Mouse (Mus musculus): ENCODE data around the gene Zbtb14. TPM values are rescaled to one million over a fixed set of nuclear protein-coding genes. Genes with fewer than 3 reads are reported as not detected.

Zbtb14 gene
- 10 to 100 TPM; 13.7 to 13.9 TPM for polyA plus RNA-seq (2017; shearing (Covaris generic))

DNA sequence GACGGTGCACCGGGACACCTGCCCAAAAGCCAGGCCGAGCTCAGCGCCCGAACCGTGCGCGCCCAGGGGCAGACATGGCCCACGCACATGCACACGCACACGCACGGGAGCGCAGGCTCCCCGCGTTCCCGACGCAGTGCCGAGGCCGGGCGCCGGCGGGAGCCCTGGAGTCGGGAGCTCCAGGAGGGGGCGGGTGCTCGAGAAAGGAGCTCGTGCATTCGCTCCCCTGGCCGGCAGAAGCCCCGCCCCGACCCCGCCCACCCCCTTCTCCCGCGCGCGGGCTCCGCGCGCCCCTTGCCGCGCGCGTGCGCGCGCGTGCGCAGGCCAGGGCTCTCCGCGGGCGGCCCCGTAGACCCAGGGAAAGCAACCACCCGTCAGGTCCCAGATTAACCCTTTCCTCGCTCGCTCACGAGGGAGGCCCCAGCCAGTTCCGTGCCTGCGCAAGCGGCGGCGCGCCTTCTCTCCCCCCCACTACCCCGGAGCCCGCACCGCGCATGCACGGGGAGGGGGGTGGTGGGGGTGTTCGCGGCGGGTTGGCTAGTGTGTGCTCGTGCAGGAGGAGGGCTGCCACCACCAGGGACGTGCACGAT, at the start of gene Zbtb14:
TSS of gene Zbtb14 (plus strand) at position 540 of the 590 bp plus-strand sequence.
- peak; percentile 68 for ATAC-seq

DNA sequence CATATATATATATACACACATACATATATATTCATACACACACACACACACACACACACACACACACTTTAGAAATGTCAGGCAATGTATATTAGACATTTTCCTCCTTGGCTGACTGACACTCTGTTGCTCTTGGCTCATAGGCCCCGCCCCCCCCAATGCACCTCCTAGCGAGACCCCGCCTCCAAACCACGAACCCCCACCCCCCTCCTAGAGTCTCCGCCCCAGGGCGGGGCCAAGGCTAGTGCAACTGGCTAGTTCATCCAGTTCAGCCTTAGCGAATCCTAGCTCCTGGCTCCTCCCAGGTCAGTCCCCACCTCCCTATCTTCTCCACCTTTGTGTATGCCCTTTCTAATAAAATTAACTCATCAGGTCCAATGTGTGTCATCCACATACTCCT, 36.8 kb upstream of the Zbtb14 start:
- no peak for ATAC-seq

DNA sequence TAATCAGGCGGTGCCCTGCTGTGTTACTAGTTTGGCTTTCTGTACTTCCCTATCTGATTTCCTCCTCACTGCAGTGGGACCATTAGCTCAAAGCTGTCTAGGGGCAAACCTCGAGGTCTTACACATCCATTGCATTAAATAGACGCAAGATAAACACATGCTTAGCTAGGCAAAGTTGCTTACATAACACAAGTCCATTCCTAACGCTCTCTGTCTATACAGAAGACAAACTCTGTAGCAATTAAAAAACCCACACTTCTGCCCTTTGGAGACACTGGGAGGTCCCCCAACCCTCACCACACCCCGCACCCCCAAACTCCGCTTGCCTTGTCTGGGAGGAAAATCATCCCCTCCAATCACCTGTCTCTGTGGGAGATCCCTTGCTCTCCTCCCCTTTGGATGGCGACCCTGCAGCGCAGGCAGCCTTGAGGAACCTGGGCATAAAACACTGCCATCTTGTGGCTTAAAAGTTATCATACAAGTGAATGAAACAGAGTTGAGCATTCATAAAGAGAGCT, 33.8 kb upstream of the Zbtb14 start:
- ATAC-seq = no peak

DNA sequence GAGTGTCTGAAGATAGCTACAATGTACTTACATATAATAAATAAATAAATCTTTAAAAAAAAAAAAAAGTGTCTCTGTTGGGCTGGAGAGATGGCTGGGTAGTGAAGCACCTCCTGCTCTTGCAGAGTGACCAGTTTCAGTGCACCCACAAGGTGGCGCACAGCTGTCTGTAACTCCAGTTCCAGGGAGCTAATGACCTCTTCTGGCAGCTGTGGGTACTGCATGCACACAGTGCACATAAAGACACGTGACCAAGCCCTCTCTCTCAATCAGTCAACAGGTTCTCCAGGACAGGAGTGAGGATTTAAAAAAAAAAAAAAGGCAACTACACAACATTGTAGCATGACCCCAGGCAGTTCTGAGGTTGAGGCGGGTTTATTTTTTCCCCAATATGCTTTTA, 17.8 kb upstream of the Zbtb14 start:
- ATAC-seq = peak; percentile 43

DNA sequence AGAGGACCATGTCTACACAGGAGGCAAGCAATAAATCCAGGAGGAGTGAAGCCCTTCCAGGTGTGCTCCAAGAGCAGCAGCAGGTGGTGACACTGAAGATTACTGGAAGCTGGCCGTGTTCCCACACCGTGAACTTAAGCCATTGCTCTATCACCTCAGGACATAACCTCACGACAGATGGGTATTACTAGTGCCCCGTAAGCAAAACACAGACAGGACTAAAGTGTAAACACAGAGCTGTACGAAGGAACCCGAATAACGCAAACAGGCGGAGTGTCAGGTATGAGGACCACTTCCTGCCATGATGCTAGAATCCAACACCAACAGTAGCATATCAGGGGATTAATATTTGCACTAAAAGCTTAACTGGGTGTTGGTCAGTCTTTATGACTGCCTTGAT, 2.0 kb upstream of the Zbtb14 start:
- ATAC-seq = no peak

DNA sequence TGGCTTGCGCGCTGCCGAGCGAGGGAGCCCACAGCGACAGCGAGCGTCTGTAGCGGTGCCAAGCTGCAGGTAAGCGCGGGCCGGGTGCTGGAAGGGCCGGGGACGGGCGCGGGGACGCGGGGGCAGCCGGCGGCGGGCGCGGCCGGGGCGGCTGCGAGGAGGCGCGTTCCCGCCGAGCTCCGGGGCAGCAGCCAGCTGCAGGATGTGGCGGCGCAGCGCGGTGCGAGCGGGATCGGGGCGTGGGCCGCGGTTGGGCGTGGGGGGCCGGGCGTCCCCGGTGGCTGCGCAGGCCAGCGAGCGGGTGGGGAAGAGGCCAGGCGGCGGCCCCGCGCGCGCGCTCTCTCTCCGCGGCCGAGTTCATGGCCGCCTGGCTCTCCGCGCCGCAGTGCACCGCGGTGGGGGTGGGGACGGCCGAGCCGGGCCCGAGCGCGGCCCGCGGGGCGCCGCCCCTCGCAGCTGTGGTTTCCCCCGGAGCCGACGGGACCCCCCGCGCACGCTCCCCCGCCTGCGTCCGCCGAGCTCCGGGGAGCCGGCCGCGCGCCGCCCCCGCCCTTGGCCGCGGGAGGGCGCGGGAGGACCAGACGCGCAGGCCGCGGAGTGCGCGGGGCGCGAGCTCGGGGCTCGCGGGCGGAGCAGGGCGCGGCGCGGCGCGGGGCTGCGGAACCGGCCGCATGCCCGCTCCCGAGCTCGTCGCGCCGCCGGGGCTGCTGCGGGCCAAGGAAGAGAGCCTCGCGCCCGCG, 521 bp downstream of the Zbtb14 start:
- ATAC-seq = peak; percentile 40

DNA sequence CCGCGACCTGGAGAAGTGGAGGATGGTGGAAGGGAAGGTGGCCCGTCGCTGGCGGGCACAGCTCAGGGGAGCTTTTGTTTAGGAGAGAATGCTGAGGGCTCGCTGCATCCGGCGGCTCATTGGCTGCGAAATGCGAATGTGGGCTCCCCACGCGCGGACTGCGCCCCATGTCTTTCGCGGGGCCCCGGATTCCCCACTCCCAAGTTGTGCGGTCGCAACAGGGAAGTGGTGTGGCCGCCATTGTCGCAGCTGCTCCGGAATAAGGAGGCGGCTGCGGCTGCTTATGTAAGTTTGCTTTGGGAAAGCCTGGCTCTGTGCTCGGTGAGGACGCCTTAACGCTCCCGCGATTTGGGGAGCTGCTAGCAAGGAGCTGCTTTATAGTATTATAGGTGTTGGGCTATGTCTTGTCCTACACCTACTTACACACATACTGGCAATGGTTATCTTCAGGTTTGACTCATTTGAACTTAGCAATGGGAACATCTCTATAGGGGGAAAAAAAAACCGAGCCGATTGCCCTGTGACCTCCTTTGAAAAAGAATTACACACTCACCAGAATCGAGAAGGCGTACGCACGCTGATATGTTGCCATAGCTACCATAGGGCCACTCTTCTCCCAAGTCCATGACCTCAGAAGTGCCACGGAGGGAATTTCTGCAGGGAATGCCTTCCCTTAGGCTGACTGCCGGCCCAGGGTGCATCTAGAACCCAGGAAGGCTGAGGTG, 1.3 kb downstream of the Zbtb14 start:
- ATAC-seq = peak; percentile 5

DNA sequence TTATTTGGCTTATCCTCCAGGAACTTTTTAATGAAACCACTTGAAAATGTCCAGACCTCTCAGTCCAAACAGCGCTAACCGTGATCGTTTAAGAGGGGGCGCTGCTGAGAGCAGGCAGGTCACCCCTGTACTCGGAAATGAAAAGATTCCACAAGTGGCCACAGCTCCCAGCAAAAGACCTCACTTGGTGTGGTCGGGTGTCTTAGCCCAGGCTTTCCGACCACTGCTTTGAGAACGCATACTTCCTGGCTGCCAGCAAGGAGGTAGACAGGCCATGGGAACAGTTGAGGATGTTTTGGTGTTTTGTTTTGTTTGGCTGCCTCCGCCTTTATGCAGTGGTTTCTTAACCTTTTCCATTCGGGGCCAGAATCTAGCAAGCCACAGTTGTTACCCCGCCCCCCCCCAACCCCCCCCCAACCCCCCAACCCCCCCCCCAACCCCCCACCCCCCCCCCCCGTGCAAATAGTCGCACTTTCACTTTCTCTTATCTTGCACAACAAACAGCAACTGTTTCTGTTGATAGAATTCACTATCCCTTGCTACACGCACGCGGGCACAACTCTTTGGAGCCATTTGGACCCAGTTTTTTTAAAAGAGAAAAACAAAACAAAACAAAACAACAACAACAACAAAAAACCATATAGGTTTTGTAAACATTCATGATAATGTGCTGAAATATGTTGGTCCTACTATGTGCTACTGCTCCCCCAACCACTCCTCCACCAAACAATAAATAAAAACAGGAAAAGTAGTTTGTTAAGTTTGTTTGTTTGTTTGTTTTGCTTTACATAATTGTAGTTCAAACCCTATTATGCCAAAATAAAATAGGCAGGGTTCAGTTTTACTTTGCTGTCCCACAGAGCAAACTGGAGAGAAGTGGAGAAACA, 13.5 kb downstream of the Zbtb14 start:
- ATAC-seq = peak; percentile 65

DNA sequence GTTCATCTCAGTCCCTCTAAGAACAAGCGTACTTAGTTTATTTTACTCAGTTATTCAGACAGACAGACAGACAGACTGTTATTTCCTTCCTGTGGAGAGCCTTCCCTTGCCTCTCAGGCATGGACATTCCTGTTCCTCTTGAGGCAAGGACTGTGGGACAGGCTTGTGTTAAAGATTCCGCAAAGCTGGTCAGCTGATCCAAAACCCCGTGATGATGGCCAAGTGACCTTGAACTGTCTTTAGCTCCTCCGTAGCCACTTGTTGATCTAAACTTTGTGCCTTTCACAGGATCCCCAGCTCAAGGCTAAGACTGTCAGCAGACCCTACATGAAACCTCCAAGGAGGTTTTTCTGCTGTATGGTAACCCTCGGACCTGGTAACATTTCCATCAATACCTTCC, 14.3 kb downstream of the Zbtb14 start:
- no peak for ATAC-seq

DNA sequence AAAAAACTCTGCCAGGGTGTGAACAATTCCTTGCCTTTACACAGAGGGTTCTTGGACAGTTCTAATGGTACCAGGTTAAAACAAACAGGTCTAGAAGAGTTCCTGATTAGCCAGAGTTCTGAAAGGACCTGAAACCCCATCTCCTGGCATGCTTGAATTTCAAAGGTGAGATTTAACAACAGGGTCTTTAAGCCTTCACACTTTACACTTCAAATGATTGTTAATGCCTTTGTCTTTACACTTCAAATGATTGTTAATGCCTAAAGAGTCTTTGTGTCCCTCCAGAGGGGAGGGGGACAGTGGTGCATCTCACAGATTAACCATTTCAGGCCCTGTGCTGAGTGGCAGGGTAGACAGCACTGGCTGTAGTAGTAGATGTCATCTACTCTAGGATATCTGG, 15.2 kb downstream of the Zbtb14 start:
- ATAC-seq = no peak

DNA sequence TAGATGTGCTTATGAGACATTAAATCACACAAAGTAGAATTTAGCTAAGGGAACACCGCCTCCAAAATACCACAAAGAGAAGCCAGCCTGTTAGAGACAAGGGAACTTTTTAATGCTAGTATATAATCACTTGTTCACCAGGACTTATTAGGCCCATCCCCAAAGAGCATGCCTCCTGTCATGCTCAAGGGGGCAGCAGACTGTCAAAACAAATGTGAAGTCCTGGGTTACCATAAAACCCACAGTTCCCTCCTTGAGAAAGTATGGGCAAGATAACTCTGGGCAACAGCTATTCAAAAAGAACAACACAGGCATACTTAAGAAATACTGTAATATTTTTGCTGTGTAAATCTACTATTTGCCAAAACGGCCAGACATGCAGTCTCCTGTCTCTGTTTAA, 18.3 kb downstream of the Zbtb14 start:
- peak; percentile 72 for ATAC-seq

DNA sequence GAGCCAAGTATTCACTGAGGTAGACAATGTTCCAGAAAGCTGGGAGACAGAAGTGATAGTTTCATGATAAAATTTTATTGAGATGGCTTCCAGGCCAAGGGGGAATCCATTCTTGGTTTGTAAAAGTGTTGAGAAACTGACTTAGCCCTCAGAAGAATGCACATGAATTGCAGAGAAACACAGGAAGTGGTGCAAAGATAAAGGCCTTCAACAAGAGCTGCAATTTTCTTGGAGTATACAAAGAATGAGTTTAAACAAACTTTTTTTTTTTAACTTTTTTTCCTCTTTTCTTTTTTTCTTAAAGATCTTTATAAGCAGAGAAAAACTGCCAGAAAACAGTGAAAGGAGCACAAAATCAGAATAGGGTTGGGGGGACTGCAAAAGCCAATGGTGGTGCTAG, 33.3 kb downstream of the Zbtb14 start:
- no peak for ATAC-seq

DNA sequence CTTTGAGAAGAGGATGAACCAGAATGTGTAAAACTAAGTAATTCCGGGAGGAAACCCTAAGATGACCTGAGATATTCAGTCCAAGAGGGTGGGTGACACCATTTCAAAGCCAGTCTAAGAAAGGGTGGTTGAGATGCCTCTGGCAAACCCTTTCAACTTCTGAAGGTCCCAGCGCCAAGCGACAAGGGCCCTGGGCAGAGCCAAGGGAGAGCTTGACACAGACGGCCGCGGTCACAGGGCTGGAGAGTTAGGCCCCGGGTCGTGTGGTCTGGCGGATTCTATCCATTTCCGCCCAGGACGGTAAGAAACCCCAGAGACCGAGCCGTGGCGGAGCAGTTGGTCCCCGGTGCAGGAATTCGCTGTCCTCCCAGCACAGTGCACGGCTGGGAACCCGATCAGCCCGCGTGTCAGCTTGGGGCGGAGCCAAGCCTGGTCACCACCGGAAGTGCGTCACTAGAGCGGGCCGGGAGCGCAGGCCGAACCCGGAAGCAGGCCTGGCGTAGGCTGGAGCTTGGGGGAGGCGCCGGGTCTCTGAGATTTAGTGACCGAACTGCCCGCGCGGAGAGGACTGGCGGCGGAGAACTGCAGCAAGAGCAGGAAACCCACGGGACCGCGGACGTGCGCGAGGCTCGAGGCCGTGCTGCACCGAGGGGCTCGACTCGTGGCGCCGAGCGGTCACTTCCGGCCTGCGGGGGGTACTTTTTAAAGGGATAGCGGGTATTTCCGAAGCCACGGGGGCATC, 34.2 kb downstream of the Zbtb14 start:
- peak; percentile 94 for ATAC-seq

DNA sequence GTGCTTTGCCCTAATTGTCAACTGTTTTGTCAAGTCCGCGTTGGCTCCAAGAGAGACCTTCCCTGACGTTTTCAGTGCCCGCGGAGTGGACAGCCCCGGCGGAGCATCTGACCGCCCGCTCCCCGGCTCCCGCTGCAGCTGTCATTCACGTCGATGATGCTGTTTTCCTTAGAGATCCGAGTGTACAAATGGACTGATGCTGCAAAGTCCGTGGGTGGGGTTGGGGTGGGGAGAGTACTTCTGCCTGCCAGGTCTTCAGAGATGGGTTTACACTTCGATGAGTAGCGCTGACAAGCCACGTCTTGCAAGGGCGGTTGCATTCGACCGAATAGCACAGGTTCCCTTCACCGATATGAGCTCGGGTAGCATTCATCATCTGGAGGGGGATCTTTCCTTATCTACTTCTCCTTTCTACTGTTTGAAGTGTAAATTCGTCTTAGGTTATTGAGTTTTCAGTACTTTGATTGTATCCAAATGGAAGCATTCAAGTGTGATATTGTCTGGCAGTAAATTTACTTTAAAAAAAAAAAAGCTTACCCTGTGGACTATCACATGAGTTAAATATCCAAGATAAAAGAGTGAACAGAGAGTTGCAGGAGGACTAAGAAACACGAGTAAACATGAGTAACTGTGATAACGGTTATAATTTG, 35.0 kb downstream of the Zbtb14 start:
- ATAC-seq = peak; percentile 0

DNA sequence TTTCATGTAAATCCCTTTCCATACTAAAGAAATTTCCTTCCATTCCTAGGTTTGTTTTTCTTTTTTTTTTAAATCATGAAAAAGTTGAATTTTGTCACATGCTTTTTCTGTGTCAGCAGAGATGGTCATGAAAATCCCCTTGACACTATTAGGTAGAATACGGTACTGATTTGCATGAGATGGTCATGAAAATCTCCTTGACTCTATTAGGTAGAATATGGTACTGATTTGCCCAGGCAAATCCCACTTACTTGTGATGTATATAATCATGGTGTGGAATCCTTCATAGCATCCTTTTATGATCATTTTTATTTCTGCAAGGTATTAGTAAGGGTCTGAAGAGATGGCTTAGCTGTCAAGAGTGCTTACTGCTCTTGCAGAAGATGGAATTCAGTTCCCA, 38.7 kb downstream of the Zbtb14 start:
- no peak for ATAC-seq

DNA sequence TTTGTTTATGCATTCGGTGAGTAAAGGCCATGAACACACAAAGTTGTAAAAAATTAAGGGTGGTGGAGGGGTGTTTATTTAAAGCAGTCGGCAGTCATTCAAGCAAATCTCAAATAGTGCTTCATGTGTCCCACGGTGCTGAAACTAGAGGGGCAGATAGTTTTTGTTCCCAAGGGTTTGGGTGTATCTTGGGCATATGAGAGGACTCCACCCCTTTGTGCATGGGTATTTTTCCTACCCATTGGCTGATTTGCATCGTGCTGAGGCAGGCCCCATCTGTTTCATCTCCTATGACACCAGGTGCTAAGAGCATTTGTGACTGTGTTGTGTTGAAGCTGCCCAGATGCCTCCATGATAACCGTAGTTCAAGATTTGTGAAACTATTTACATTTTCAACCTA, 55.0 kb downstream of the Zbtb14 start:
- ATAC-seq = no peak

DNA sequence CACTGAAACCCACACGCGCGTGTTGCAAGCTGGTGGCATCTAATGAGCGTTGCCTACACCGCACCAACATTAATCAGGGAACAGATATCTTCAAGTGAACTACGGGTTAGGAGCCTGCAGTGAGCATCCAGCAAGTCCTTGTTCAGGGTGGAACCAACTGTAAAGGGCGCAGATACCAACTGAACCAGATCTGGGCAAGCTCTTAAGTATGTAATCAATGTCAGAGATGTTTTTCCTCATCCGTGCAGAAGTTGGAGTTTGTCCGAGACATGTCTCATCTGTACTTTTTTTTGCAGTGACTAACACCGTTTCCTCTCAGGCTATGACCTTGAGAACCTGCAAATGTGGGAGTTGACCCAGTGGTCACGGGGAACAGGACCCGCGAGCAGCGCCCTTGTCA, 55.6 kb downstream of the Zbtb14 start:
- ATAC-seq = no peak

DNA sequence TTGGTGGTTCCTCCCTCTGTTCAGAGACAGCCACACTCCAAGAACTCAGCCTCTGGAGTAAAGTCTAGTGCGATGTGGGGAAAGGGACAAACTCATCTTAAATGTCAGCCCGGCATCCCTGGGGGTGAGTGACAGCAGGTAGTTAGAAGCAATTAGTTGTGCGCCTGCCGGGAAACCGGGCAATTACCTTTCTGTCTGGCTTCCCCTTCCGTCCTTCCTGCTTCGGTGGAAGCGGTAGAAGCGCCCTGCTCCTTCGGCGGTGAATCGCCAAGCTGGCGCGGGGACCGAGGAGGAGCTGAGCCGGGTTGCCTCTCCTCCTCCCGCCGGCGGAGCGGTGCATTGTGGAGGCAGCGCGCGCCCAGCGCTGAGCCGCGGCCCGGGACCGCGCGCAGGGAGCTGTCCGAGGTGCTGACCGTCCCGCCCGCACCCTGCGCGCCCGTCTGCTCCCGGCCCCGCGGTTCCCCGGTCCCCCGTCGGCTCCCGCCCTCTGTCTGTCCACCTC, 56.2 kb downstream of the Zbtb14 start, which contains the start of gene Akain1:
TSS of gene Akain1 (plus strand) at position 337 of the 502 bp plus-strand sequence.
- ATAC-seq = peak; percentile 78

DNA sequence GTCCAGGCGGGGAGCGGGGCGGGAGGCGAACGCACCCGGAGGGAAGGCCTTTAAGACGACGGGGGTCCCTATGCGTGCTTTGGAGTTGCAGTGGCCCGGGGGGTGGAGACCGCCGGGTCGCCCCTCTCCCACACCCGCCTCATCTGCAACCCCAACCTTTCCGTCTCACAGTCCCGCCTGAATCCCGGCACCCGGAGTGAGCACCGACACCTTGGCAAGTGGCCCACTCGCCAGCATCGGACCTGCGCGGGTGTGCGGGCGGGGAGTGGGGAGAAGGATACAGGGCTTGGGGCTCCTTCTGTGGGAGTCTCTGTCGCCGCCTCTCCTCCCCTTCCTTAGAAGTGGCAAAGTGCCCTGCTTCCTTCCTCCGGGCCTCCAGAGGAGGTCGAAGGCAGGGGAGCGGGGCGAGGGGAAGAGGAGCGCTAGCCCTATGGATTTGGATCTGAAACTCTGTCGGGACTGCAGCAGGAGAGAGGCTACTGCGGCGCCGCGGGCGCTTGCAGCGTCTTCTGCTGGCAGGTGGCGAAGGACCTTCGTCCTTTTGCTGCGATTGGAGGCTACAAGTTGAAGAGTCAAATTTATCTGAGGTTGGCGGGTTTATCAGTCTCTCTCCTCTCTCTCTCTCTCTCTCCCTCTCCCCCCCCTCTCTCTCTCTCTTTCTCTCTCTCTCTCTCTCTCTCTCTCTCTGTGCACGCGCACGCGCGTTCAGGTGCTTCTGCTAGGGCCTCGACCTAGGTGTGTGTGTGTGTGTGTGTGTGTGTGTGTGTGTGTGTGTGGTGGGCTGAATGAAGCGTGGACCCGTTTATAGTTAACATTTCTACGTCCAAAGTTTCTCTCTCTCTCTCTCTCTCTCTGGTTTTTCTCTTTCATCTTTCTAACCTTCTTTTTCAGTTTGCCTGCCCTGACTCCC, 57.0 kb downstream of the Zbtb14 start:
- no peak for ATAC-seq

Data from activated CD4-positive, CD25-positive, alpha-beta regulatory T cell, adult 4 months (primary cell).